33 mouse cellular contexts compared by ENCODE assay signal in the genomic region with DNA sequence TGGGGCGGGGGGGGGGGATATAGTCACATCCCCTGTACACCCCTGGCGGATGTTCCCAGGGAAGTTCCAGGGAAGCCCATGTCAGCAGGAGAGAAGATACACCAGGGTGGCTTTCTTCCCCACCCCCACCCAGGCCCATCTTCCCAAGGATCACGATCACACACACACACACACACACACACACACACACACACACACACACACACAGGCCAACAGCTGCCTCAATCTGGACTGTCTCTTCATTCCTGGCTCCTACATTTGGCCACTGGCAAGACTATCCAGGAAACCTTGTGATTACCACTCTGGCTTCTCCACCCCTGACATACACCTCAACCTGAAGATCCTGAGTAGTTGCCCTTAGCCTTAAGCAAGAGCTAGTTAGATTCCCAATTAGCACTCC. TPM values are rescaled to one million over a fixed set of nuclear protein-coding genes. Genes with fewer than 3 reads are reported as not detected.
"Had no signal": no experiment of that assay in that cellular context is flagged by ENCODE, and none has a peak within 500 bp of the region (broad histone marks: within the 10 kb centered on the region; RNA-seq: fewer than 3 reads in every experiment).

No protein-coding gene starts in this region.

- H3K27me3 ChIP-seq: embryonic facial prominence, embryonic 13.5 days; embryonic facial prominence, embryonic 15.5 days; forebrain, embryonic 15.5 days had no signal

- H3K4me2 ChIP-seq: embryonic facial prominence, embryonic 12.5 days; embryonic facial prominence, embryonic 13.5 days; embryonic facial prominence, embryonic 15.5 days; forebrain, embryonic 12.5 days; forebrain, embryonic 13.5 days; forebrain, embryonic 15.5 days had no signal

- H3K36me3 ChIP-seq: embryonic facial prominence, embryonic 10.5 days; embryonic facial prominence, embryonic 12.5 days; embryonic facial prominence, embryonic 13.5 days; embryonic facial prominence, embryonic 15.5 days; forebrain, embryonic 10.5 days; forebrain, embryonic 12.5 days; forebrain, embryonic 15.5 days had no signal

- H3K4me3 ChIP-seq: embryonic facial prominence, embryonic 10.5 days; embryonic facial prominence, embryonic 12.5 days; embryonic facial prominence, embryonic 13.5 days; embryonic facial prominence, embryonic 15.5 days; erythroblast, embryonic 14.5 days; forebrain, embryonic 10.5 days; forebrain, embryonic 12.5 days; forebrain, embryonic 13.5 days; forebrain, embryonic 15.5 days; gastrocnemius, adult 2 months; heart, adult 2 months had no signal

- DNase-seq: cerebellum, adult 2 months; cerebellum, adult 8-10 months; cerebellum, adult 9-10 months; cerebellum, adult 9-11 months; cerebellum, postnatal 10 days; cerebellum, postnatal 14 days; cerebellum, postnatal 25 days; cerebellum, postnatal 36 days; embryo, embryonic 11 days; forebrain, postnatal 0 days; gastrocnemius, adult 2 months; gastrocnemius, postnatal 10 days; gastrocnemius, postnatal 14 days; gastrocnemius, postnatal 25 days; gastrocnemius, postnatal 36 days; heart, adult 11 months; heart, adult 18-20 months; heart, adult 2 months had no signal

RNA-seq across cellular contexts. Expression of gene Zfp385c, which starts 6.9 kb away (rescaled TPM):
- polyA plus RNA-seq: erythroblast, embryonic 14.5 days; forebrain, embryonic 11.5 days; forebrain, embryonic 14.5 days had no signal

RNA-seq across cellular contexts. Expression of gene Hspb9, which starts 28.3 kb away (rescaled TPM):
- polyA plus RNA-seq: cerebellum, adult 2 months; embryonic facial prominence, embryonic 11.5 days; embryonic facial prominence, embryonic 12.5 days; embryonic facial prominence, embryonic 13.5 days; embryonic facial prominence, embryonic 14.5 days; embryonic facial prominence, embryonic 15.5 days; erythroblast, embryonic 14.5 days; forebrain, embryonic 13.5 days; forebrain, embryonic 14.5 days; forebrain, embryonic 16.5 days; frontal cortex, adult 2 months had no signal
